Mouse (Mus musculus): ENCODE measurements around the gene B4gat1. TPM values are rescaled to one million over a fixed set of nuclear protein-coding genes. Genes with fewer than 3 reads are reported as not detected.

Gene B4gat1
- polyA plus RNA-seq, 1 experiment: 49.8 TPM

DNA sequence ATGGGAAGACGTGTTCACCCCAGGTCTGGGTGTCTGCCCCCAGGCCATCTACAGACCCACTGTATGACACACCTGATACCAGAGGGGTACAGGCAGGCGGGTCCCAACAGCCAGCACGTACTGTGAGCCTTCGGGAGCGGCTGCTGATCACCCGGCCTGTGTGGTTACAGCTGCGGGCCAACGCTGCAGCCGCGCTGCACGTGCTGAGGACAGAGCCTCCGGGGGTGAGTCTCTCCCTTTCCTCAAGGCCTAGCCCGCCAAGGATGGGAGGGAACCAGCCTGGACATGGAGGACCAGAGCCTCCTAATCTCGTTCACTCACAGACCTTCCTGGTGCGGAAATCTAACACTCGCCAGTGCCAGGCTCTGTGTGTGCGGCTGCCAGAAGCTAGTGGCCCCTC is 12.4 kb downstream of the B4gat1 start:
- no peak for DNase-seq (ENCODE audit: low read depth)
- TF ChIP-seq POLR2A (IDR thresholded peaks at IDR 0.05; ENCODE audit: borderline replicate concordance, extremely low read depth, insufficient read depth, insufficient read length, poor library complexity, severe bottlenecking) (no peak), CTCF (IDR thresholded peaks at IDR 0.05; ENCODE audit: borderline replicate concordance, extremely low read depth, insufficient read depth, insufficient read length) (no peak)

DNA sequence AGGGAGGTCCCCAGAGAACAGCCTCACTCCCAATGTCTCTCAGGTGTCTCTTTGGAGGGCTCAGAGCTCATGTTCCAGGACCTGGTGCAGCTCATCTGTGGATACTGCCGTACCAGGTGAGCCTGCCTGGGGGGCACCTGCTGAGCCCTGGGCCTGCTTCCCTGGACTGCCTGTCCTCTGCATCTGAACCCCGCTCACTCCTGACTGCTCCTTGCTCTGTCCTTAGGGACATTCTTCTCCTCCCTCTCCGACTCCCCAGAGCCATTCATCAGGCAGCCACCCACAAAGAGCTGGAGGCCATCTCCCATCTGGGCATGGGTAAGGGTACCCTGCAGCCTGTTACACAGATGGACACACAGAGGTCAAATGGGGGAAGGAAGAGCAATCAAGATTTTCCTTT is 12.9 kb downstream of the B4gat1 start:
- no peak for TF ChIP-seq POLR2A (IDR thresholded peaks at IDR 0.05; ENCODE audit: borderline replicate concordance, extremely low read depth, insufficient read depth, insufficient read length, poor library complexity, severe bottlenecking)
- no peak for TF ChIP-seq CTCF (IDR thresholded peaks at IDR 0.05; ENCODE audit: borderline replicate concordance, extremely low read depth, insufficient read depth, insufficient read length)

DNA sequence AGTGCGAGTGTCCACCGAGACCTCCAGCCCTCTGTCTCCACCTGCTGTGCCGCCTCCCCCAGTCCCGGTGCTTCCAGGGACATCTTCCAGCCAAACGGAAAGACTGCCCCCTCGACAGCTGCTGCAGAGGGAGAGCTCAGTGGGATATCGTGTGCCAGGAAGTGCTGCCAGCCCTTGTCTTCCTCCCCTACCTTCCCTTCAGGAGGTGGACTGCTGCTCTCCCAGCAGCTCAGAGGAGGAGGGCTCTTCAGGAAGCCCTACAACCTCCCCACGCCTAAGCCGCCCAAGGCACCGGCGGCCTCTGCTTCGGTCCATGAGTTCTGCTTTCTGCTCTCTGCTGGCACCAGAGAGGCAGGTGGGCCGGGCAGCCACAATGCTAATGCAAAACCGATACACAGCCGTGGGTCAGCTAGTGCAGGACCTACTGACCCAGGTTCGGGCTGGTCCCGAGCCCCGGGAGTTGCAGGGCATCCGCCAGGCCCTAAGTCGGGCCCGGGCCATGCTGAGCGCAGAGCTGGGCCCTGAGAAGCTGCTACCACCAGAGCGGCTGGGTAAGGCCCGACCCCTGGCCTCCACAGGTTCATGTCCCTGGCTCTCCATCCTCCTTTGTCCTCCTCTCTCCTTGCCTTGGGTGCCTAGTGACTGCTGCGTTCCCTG is 13.7 kb downstream of the B4gat1 start:
- TF ChIP-seq CTCF (IDR thresholded peaks at IDR 0.05; ENCODE audit: borderline replicate concordance, extremely low read depth, insufficient read depth, insufficient read length) (no peak), POLR2A (IDR thresholded peaks at IDR 0.05; ENCODE audit: borderline replicate concordance, extremely low read depth, insufficient read depth, insufficient read length, poor library complexity, severe bottlenecking) (no peak)
- no peak for DNase-seq (ENCODE audit: low read depth)

More for the DNA sequence above, 12.9 kb downstream of the B4gat1 start:
- DNase-seq (ENCODE audit: low read depth): no peak

DNA sequence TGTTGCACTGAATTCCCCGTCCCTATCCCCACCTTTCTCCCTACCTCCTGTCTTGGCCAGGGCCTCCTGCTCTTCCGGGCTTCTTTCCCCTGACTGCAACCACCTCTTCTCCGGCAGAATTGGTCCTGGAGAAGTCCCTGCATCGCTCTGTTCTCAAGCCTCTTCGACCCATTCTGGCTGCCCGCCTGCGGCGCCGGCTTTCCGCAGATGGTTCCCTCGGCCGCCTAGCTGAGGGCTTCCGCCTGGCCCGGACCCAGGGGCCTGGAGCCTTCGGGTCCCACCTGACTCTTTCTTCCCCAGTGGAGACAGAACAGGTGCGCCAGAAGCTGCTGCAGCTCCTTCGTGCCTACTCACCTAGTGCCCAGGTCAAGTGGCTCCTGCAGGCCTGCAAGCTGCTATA is 14.2 kb downstream of the B4gat1 start:
- no peak for DNase-seq (ENCODE audit: low read depth)

DNA sequence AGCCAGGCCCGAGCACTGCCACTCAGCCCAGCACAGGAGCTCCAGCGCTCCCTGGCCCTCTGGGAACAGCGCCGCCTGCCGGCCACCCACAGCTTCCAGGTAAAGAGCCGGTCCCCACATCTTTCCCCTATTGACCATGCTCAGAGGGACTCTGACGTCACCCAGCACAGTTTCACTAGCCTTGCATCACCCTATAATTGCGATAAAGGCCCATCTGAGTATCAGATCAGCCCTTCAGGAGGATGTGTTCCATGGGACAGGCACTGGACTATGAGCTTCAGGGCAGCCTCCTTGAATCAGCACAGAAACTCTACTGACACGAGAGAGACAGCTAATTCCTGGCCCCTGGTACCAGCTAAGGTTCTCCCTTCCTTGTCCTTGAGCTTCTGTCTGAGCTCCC is 15.3 kb downstream of the B4gat1 start:
- TF ChIP-seq CTCF (IDR thresholded peaks at IDR 0.05; ENCODE audit: borderline replicate concordance, extremely low read depth, insufficient read depth, insufficient read length): peak; percentile 80
- no peak for TF ChIP-seq POLR2A (IDR thresholded peaks at IDR 0.05; ENCODE audit: borderline replicate concordance, extremely low read depth, insufficient read depth, insufficient read length, poor library complexity, severe bottlenecking)
- peak; percentile 34 for DNase-seq (ENCODE audit: low read depth)

More for the DNA sequence above, 14.2 kb downstream of the B4gat1 start:
- TF ChIP-seq POLR2A (IDR thresholded peaks at IDR 0.05; ENCODE audit: borderline replicate concordance, extremely low read depth, insufficient read depth, insufficient read length, poor library complexity, severe bottlenecking): no peak
- no peak for TF ChIP-seq CTCF (IDR thresholded peaks at IDR 0.05; ENCODE audit: borderline replicate concordance, extremely low read depth, insufficient read depth, insufficient read length)

DNA sequence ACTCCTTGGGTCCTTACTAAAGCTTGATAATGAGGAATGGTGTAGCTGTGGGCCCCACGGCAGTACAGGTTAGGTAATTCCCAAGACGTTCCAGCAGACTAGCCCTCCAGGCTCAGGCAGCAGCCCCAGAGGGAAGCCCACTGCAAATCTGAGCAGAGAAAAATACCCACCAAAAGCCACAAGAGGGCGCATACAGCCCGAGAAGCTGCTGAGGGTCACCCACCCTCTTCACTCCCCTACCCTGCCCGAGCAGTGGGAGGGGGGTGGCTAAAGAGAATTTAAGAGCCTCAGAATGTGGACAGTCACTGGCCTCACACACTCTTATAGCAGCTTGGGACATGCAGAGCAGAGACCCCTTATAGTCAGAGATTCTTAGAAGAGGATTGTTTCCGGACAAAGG is 17.6 kb downstream of the B4gat1 start:
- peak; percentile 77 for DNase-seq (ENCODE audit: low read depth)
- peak; percentile 93 for TF ChIP-seq CTCF (IDR thresholded peaks at IDR 0.05; ENCODE audit: borderline replicate concordance, extremely low read depth, insufficient read depth, insufficient read length)
- TF ChIP-seq POLR2A (IDR thresholded peaks at IDR 0.05; ENCODE audit: borderline replicate concordance, extremely low read depth, insufficient read depth, insufficient read length, poor library complexity, severe bottlenecking): no peak

DNA sequence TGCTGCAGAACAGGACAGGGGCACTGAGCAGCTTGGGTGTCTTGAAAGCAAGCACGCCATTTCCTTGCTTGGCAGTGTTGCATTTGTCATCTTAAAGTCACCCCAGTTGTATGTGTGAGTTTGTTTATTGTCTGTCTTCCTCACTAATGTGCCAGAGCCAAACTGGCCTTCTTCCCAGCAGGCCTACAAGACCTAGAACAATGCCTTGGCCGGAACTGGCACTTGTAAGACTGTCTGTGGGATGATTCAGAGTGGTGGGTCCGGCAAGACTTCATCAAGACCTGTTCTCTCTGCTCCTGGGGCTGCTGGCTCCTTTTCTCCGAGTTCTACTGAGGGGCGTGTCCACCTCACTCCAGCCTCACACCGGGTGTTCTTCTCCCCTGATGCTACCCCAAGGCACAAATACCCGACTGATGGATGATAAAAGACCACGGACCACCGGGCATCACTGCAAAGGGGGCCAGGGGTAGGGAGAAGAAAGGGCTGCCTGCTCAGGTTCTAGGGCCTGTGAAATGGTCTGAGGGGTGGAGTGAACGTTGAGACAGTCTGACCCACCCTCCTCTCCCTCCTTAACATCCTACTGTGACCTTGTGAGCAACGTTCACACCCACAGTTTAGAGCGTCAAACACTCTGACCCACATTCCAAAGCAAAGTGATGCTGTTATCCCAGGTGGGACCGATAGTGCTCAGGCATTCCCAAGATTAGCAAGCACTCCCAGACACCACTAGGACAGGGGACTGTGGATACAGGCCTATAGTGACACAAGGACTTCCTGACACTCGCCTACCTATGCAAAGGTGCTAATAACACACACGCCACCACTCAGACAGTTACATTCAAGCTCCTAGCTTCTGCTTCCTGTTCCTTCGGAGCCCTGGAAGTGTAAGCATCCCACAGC is 19.5 kb downstream of the B4gat1 start:
- no peak for DNase-seq (ENCODE audit: low read depth)
- TF ChIP-seq CTCF (IDR thresholded peaks at IDR 0.05; ENCODE audit: borderline replicate concordance, extremely low read depth, insufficient read depth, insufficient read length) (no peak), POLR2A (IDR thresholded peaks at IDR 0.05; ENCODE audit: borderline replicate concordance, extremely low read depth, insufficient read depth, insufficient read length, poor library complexity, severe bottlenecking) (no peak)

DNA sequence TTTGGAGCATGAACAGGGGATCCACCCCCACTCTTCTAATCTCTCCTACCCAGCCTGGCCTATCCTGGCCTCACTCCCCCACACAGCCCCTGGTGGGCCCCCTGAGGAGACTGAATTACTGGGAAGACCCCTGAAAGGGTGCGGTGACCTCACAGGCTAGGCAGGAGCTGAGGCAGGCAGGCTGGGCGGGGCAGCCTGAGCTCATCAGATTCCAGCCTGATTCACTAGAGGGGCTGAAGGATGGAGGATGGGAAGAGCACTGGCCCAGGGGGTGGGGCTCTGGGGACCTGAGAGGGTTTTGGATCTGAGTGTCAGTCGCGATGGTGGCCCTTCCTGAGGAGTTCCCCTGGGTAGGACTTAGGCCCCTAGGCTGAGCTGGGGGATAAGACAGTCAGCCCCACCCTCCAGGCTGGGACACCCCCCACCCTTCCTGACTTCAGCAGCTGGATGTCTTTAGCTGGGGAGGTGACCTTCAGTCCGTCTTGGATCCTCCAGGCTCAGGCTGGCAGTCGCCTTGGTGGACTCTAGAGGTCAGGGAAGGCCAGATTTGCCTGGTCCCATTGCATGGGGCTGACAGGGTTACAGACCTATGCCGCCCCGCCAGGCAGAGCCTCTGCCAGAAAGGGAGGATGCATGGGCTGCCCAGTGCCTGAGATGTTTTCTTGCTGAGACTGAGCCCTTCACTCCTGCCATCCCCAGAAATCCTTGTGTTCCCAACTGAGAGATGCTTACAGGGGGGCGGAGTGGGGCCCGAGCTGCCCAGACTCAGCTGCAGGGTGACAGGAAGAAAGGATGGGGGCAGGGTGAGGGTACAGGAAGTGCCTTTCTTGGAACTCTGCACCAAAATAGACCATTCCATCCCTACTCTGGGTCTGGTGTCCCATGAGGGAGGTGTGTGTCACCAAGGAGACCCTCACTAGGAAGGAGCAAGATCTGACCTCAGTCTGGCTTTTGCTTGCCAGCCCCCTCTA is 20.5 kb downstream of the B4gat1 start:
- DNase-seq (ENCODE audit: low read depth): no peak
- TF ChIP-seq CTCF (IDR thresholded peaks at IDR 0.05; ENCODE audit: borderline replicate concordance, extremely low read depth, insufficient read depth, insufficient read length): no peak
- TF ChIP-seq POLR2A (IDR thresholded peaks at IDR 0.05; ENCODE audit: borderline replicate concordance, extremely low read depth, insufficient read depth, insufficient read length, poor library complexity, severe bottlenecking): no peak

DNA sequence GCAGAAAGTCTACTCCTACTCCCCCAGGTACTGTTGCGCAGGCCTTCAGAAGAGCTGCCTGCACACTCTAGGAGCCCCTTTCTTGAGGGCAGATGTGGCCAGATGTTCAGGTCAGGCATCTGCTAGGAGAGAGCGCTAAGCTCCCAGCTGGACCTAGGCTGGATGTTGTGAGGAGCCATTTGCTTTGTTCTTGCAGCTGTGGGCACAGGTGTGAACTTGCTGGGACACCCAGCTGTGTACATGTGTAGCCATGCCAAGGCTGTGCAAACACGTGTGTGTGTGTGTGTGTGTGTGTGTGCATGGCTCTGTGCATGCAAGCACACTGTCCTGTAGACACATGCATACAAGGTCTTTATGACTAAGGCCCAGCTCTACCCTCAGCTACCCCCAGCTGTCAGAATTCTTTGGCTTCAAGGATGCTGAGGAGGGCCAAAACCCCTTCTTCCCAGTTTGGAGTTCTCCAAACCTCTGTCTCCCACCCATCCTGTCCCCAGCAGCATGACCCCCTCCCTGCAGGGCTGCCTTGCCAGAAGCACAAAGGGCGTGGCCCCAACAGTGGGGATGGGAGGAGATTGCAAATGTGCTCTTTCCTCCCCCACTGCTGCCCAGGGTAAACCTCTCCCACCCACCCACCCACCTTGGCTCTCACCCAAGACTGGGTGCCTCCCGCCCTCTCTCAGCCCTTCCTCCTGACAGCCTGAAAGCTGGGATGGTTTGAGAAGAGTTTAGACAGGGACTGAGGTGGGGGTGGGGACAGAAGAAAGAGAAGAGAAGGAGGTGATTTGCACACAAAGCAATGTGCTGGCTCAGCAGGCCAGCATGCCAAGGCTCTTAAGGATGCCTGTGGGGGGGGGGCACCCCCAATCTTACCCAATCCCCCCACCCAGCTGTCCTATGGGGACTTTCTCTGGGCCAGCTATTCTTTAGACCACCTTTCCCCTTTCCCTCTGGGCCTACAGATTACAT is 22.0 kb downstream of the B4gat1 start:
- TF ChIP-seq POLR2A (IDR thresholded peaks at IDR 0.05; ENCODE audit: borderline replicate concordance, extremely low read depth, insufficient read depth, insufficient read length, poor library complexity, severe bottlenecking) (no peak), CTCF (IDR thresholded peaks at IDR 0.05; ENCODE audit: borderline replicate concordance, extremely low read depth, insufficient read depth, insufficient read length) (no peak)
- DNase-seq (ENCODE audit: low read depth): no peak

DNA sequence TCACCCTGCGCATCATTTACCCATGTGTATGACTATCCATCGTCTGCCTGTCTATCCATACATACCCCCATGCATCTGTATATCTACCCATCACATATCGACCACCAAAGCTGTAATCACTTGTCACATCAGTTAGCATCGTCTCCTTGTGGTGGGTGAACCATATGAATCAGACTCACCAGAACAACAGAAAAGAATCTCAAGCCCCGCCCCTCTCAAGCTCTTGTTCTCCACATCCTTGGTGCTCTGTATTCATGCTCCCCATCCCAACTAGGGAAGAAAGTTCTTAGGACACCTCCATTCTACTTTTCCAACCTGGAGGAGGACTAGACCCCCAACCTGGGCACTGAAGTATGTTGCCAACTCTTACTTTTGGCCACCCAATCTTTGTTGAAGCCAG is 23.4 kb downstream of the B4gat1 start:
- no peak for DNase-seq (ENCODE audit: low read depth)
- TF ChIP-seq CTCF (IDR thresholded peaks at IDR 0.05; ENCODE audit: borderline replicate concordance, extremely low read depth, insufficient read depth, insufficient read length): no peak
- no peak for TF ChIP-seq POLR2A (IDR thresholded peaks at IDR 0.05; ENCODE audit: borderline replicate concordance, extremely low read depth, insufficient read depth, insufficient read length, poor library complexity, severe bottlenecking)

Data from brain, embryonic 14.5 days (tissue).